Mouse (Mus musculus): ENCODE measurements around the gene Sesn3. TPM values are rescaled to one million over a fixed set of nuclear protein-coding genes. Genes with fewer than 3 reads are reported as not detected.
A peak's percentile ranks its signal among the peaks of the same experiment; 100 is the strongest.
"Not testable (repeated sequence)": the region's sequence is repeated elsewhere in the genome, so short reads cannot be mapped to it uniquely, and the experiment has no call there.

The Sesn3 gene
- polyA plus RNA-seq, 1 experiment from 2014 or later = 18.2 TPM

GRCm38 (mm10) chr9:14335829-14336228, 61.0 kb downstream of the Sesn3 start:
- 72% methylated on average over 4 of the region's 4 CpGs for WGBS
- peaks cover 3% of the 10 kb centered on the region; the same call in 1 of the 2 replicates for H3K36me3 ChIP-seq
- no peak overlapping the region for H3K4me3 ChIP-seq
- no peaks in the 10 kb centered on the region for H3K9me3 ChIP-seq
- no peak for ATAC-seq (ENCODE audit: insufficient number of reproducible peaks, low FRiP score, low TSS enrichment, low read depth)
- H3K27ac ChIP-seq = no peak overlapping the region
- no peak overlapping the region for H3K4me2 ChIP-seq
- H3K4me1 ChIP-seq = no peaks in the 10 kb centered on the region
- H3K9ac ChIP-seq = no peak overlapping the region
- no peaks in the 10 kb centered on the region for H3K27me3 ChIP-seq

GRCm38 (mm10) chr9:14336901-14337300, 62.0 kb downstream of the Sesn3 start:
- no peak for ATAC-seq (ENCODE audit: insufficient number of reproducible peaks, low FRiP score, low TSS enrichment, low read depth)
- Histone ChIP-seq H3K4me1 (no peaks in the 10 kb centered on the region), H3K4me2 (no peak overlapping the region), H3K4me3 (no peak overlapping the region), H3K9ac (no peak overlapping the region), H3K27me3 (no peaks in the 10 kb centered on the region), H3K9me3 (no peaks in the 10 kb centered on the region), H3K36me3 (peaks cover 3% of the 10 kb centered on the region; the same call in 1 of the 2 replicates), H3K27ac (no peak overlapping the region)
- WGBS = 84% methylated on average over 3 of the region's 3 CpGs

- no peak overlapping the region for H3K27ac ChIP-seq
- H3K27me3 ChIP-seq = no peaks in the 10 kb centered on the region
- 53% methylated on average over 3 of the region's 3 CpGs for WGBS
- no peaks in the 10 kb centered on the region; the same call in 1 of the 2 replicates for H3K4me1 ChIP-seq
- no peak overlapping the region for H3K4me3 ChIP-seq
- 0 out of 2 replicates have a peak, but pooled peaks cover 3% of the 10 kb centered on the region for H3K36me3 ChIP-seq
- no peak overlapping the region for H3K4me2 ChIP-seq
- no peaks in the 10 kb centered on the region for H3K9me3 ChIP-seq
- no peak for ATAC-seq (ENCODE audit: insufficient number of reproducible peaks, low FRiP score, low TSS enrichment, low read depth)
- no peak overlapping the region for H3K9ac ChIP-seq
These were observed 63.8 kb downstream of the Sesn3 start for GRCm38 (mm10) chr9:14338701-14339100.

- 52% methylated on average over 4 of the region's 4 CpGs for WGBS
- H3K36me3 ChIP-seq = no peaks in the 10 kb centered on the region
- no peak overlapping the region for H3K4me2 ChIP-seq
- H3K4me1 ChIP-seq = peaks cover 4% of the 10 kb centered on the region; the same call in 1 of the 2 replicates
- no peak overlapping the region for H3K4me3 ChIP-seq
- H3K9ac ChIP-seq = no peak overlapping the region
- H3K27ac ChIP-seq = no peak overlapping the region
- no peaks in the 10 kb centered on the region for H3K9me3 ChIP-seq
- H3K27me3 ChIP-seq = no peaks in the 10 kb centered on the region
- ATAC-seq (ENCODE audit: insufficient number of reproducible peaks, low FRiP score, low TSS enrichment, low read depth) = peak; percentile 37; the same call in 1 of the 2 replicates
These were observed 67.3 kb downstream of the Sesn3 start for GRCm38 (mm10) chr9:14342041-14342668.

- H3K27ac ChIP-seq; H3K4me3 ChIP-seq; ATAC-seq (ENCODE audit: insufficient number of reproducible peaks, low FRiP score, low TSS enrichment, low read depth); H3K9me3 ChIP-seq; H3K36me3 ChIP-seq; H3K27me3 ChIP-seq; H3K4me2 ChIP-seq; H3K9ac ChIP-seq; H3K4me1 ChIP-seq: not testable (repeated sequence)
- WGBS = 87% methylated on average over 4 of the region's 4 CpGs
These were observed 71.0 kb downstream of the Sesn3 start for GRCm38 (mm10) chr9:14345866-14346265.

GRCm38 (mm10) chr9:14348416-14348815, 73.5 kb downstream of the Sesn3 start:
- no peak for ATAC-seq (ENCODE audit: insufficient number of reproducible peaks, low FRiP score, low TSS enrichment, low read depth)
- peaks cover 4% of the 10 kb centered on the region; the same call in 1 of the 2 replicates for H3K4me1 ChIP-seq
- H3K4me2 ChIP-seq = no peak overlapping the region
- WGBS = 58% methylated on average over 4 of the region's 4 CpGs
- H3K9me3 ChIP-seq = no peaks in the 10 kb centered on the region
- H3K27ac ChIP-seq = no peak overlapping the region
- no peak overlapping the region for H3K4me3 ChIP-seq
- H3K9ac ChIP-seq = no peak overlapping the region
- H3K36me3 ChIP-seq = no peaks in the 10 kb centered on the region
- H3K27me3 ChIP-seq = no peaks in the 10 kb centered on the region

GRCm38 (mm10) chr9:14349380-14349779, 74.5 kb downstream of the Sesn3 start:
- H3K4me3 ChIP-seq = no peak overlapping the region
- H3K9me3 ChIP-seq = no peaks in the 10 kb centered on the region
- no peak overlapping the region for H3K27ac ChIP-seq
- H3K27me3 ChIP-seq = no peaks in the 10 kb centered on the region
- no peaks in the 10 kb centered on the region for H3K36me3 ChIP-seq
- H3K4me2 ChIP-seq = no peak overlapping the region
- H3K4me1 ChIP-seq = no peaks in the 10 kb centered on the region
- WGBS = 89% methylated on average over 5 of the region's 5 CpGs
- no peak overlapping the region for H3K9ac ChIP-seq
- ATAC-seq (ENCODE audit: insufficient number of reproducible peaks, low FRiP score, low TSS enrichment, low read depth) = no peak

- ATAC-seq (ENCODE audit: insufficient number of reproducible peaks, low FRiP score, low TSS enrichment, low read depth) = no peak
- H3K9me3 ChIP-seq = no peaks in the 10 kb centered on the region
- no peaks in the 10 kb centered on the region for H3K4me1 ChIP-seq
- H3K4me2 ChIP-seq = no peak overlapping the region
- 78% methylated on average over 2 of the region's 2 CpGs for WGBS
- no peak overlapping the region for H3K4me3 ChIP-seq
- H3K27ac ChIP-seq = no peak overlapping the region
- no peaks in the 10 kb centered on the region for H3K36me3 ChIP-seq
- no peaks in the 10 kb centered on the region for H3K27me3 ChIP-seq
- H3K9ac ChIP-seq = no peak overlapping the region
These were observed 75.9 kb downstream of the Sesn3 start for GRCm38 (mm10) chr9:14350787-14351186.

GRCm38 (mm10) chr9:14352337-14352736, 77.5 kb downstream of the Sesn3 start:
- Histone ChIP-seq H3K4me2 (no peak overlapping the region), H3K9ac (no peak overlapping the region), H3K27ac (no peak overlapping the region), H3K9me3 (no peaks in the 10 kb centered on the region), H3K36me3 (0 out of 2 replicates have a peak, but pooled peaks cover 2% of the 10 kb centered on the region), H3K4me1 (no peaks in the 10 kb centered on the region), H3K4me3 (no peak overlapping the region), H3K27me3 (no peaks in the 10 kb centered on the region)
- WGBS = 80% methylated on average over 1 of the region's 1 CpGs
- no peak for ATAC-seq (ENCODE audit: insufficient number of reproducible peaks, low FRiP score, low TSS enrichment, low read depth)

GRCm38 (mm10) chr9:14354852-14355251, 80.0 kb downstream of the Sesn3 start:
- H3K27me3 ChIP-seq = no peaks in the 10 kb centered on the region
- no peaks in the 10 kb centered on the region for H3K4me1 ChIP-seq
- 71% methylated on average over 6 of the region's 6 CpGs for WGBS
- no peaks in the 10 kb centered on the region for H3K9me3 ChIP-seq
- H3K27ac ChIP-seq = no peak overlapping the region
- no peak overlapping the region for H3K4me3 ChIP-seq
- no peak overlapping the region for H3K4me2 ChIP-seq
- no peak overlapping the region for H3K9ac ChIP-seq
- no peak for ATAC-seq (ENCODE audit: insufficient number of reproducible peaks, low FRiP score, low TSS enrichment, low read depth)
- 0 out of 2 replicates have a peak, but pooled peaks cover 4% of the 10 kb centered on the region for H3K36me3 ChIP-seq

- 0 out of 2 replicates have a peak, but pooled peaks cover 4% of the 10 kb centered on the region for H3K36me3 ChIP-seq
- 81% methylated on average over 4 of the region's 4 CpGs for WGBS
- no peaks in the 10 kb centered on the region for H3K27me3 ChIP-seq
- H3K4me1 ChIP-seq = no peaks in the 10 kb centered on the region
- H3K9me3 ChIP-seq = no peaks in the 10 kb centered on the region
- H3K4me3 ChIP-seq = no peak overlapping the region
- H3K9ac ChIP-seq = no peak overlapping the region
- ATAC-seq (ENCODE audit: insufficient number of reproducible peaks, low FRiP score, low TSS enrichment, low read depth) = no peak
- no peak overlapping the region for H3K27ac ChIP-seq
- no peak overlapping the region for H3K4me2 ChIP-seq
These were observed 82.2 kb downstream of the Sesn3 start for GRCm38 (mm10) chr9:14357033-14357432.

GRCm38 (mm10) chr9:14362068-14362768, 87.4 kb downstream of the Sesn3 start:
- Histone ChIP-seq H3K4me1 (0 out of 2 replicates have a peak, but pooled peaks cover 8% of the 10 kb centered on the region), H3K27me3 (no peaks in the 10 kb centered on the region), H3K4me3 (no peak overlapping the region), H3K9ac (no peak overlapping the region), H3K9me3 (no peaks in the 10 kb centered on the region), H3K27ac (no peak overlapping the region), H3K36me3 (0 out of 2 replicates have a peak, but pooled peaks cover 3% of the 10 kb centered on the region), H3K4me2 (no peak overlapping the region)
- no peak for ATAC-seq (ENCODE audit: insufficient number of reproducible peaks, low FRiP score, low TSS enrichment, low read depth)
- WGBS = 78% methylated on average over 8 of the region's 8 CpGs
